Mouse (Mus musculus): ENCODE results near the gene Frk.
"Not testable (repeated sequence)": the region's sequence is repeated elsewhere in the genome, so short reads cannot be mapped to it uniquely, and the experiment has no call there.

Gene Frk

DNA sequence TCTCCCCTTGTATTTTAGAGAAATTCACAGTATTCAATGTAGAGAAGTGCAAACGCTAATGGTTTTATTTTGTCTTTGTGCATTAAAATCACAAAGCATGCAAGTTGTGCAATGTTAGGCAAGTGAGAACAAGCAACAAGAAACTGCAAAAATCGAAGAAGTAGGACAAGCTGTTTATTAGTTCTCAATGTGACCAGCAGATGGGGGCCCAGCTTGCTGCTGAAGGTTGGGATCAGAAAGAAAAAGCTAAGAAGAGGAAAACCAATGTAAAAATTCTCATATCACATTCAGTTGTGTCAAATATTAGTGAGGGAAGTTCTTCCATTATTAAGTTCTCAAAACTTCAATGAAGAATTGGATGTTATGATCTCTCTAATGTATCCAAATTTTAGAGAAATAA lies 134.0 kb downstream of the Frk start:
- DNase-seq (ENCODE audit: low spot score), result no peak

DNA sequence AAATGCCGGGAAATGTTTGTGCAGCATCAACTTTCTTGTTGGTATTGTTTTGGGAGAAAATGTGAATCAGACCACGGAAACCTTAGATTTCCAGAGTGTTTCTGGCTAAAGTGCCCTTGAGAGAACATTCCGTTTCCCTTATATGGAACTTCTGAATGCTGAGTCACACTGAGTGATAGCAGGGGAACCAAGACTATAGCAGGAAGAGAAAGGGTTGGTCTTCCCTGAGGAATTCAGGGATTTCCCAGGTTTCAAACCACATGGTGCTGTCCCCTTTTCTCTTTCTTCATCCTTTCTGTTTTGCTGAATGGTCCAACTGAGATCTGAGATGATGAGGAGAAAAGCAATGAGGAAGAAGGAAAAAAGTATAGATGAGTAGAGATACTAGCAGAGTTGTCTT lies 135.3 kb downstream of the Frk start:
- DNase-seq (ENCODE audit: low spot score), result no peak

DNA sequence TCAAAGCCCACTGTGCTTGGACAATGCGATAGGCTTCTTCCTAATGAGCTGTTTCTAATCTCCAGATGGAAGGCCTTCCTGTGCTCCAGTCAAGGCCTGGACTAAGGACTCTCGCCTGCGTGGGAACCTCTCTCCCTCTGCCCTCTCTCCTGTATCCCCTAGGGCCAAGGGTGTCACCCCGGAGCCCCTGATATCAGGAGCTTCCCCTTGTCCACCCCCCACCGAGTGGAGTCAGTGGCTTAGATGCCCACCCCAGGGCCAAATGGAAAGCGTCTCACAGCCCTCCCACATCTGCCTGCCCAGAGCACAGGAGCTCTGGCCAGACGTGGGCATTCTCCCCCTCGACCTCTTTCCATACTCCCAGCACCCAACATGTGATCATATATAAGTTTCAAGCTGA lies 137.3 kb downstream of the Frk start:
- not testable (repeated sequence) for DNase-seq (ENCODE audit: low spot score)

DNA sequence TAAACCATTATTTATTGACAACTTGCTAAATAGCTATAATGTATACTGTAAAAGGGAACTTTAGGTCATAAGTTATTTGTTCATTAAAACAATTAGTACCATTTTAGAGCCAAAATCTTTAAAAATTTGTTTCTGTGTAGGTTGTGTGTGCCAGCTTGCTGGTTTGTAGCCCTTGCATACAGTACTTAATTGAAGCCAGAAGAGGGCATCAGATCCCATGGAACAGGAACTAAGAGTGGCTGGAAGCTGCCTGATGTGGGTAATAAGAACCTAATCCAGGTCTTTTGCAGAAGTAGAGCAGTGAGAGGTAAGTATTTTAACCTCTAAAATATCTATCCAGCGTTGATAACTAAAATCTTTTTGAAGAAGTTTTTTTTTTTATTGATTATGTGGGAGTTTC lies 155.0 kb downstream of the Frk start:
- no peak for DNase-seq (ENCODE audit: low spot score)
